Mouse (Mus musculus) left cerebral cortex, adult 11 months (tissue): ENCODE data around the gene Serpine2.

Experiments used
- DNase-seq: peaks from one replicate; pipeline ENCODE4 v3.0.0; 2022; ENCODE audit warnings: low spot score

The Serpine2 gene

GRCm38 (mm10) chr1:79815446-79815845 lies 45.5 kb downstream of the Serpine2 start:
- no peak for DNase-seq

GRCm38 (mm10) chr1:79809447-79809846 lies 51.5 kb downstream of the Serpine2 start:
- DNase-seq = no peak

GRCm38 (mm10) chr1:79806865-79807264 lies 54.1 kb downstream of the Serpine2 start:
- no peak for DNase-seq

- no peak for DNase-seq
Measured at GRCm38 (mm10) chr1:79803614-79804013, 57.4 kb downstream of the Serpine2 start.

- no peak for DNase-seq
Measured at GRCm38 (mm10) chr1:79802858-79803427, 58.0 kb downstream of the Serpine2 start.

GRCm38 (mm10) chr1:79797084-79797483 lies 63.9 kb downstream of the Serpine2 start:
- DNase-seq = no peak

- DNase-seq = no peak
Measured at GRCm38 (mm10) chr1:79786267-79786927, 74.6 kb downstream of the Serpine2 start.

- no peak for DNase-seq
Measured at GRCm38 (mm10) chr1:79782433-79782832, 78.5 kb downstream of the Serpine2 start.

GRCm38 (mm10) chr1:79778011-79778410 lies 83.0 kb downstream of the Serpine2 start:
- DNase-seq = no peak

GRCm38 (mm10) chr1:79775927-79776458 lies 85.0 kb downstream of the Serpine2 start, which contains the start of the genes Mrpl44 and Wdfy1:
TSS of gene Mrpl44 (plus strand) at chr1:79776018.
TSS of gene Wdfy1 (minus strand) at chr1:79776143.
- DNase-seq = peak; percentile 95

GRCm38 (mm10) chr1:79774164-79774780 lies 86.7 kb downstream of the Serpine2 start:
- DNase-seq = no peak

- no peak for DNase-seq
Measured at GRCm38 (mm10) chr1:79768231-79768630, 92.7 kb downstream of the Serpine2 start.

- no peak for DNase-seq
Measured at GRCm38 (mm10) chr1:79764483-79764882, 96.5 kb downstream of the Serpine2 start.

- no peak for DNase-seq
Measured at GRCm38 (mm10) chr1:79764031-79764430, 96.9 kb downstream of the Serpine2 start.

GRCm38 (mm10) chr1:79762282-79763250 lies 98.4 kb downstream of the Serpine2 start:
- no peak for DNase-seq

- DNase-seq = no peak
Measured at GRCm38 (mm10) chr1:79761917-79762271, 99.1 kb downstream of the Serpine2 start.

GRCm38 (mm10) chr1:79761106-79761916 lies 99.7 kb downstream of the Serpine2 start:
- DNase-seq = peak; percentile 77

- DNase-seq = no peak
Measured at GRCm38 (mm10) chr1:79760656-79761055, 100.3 kb downstream of the Serpine2 start.

- no peak for DNase-seq
Measured at GRCm38 (mm10) chr1:79759436-79759972, 101.5 kb downstream of the Serpine2 start.

GRCm38 (mm10) chr1:79759006-79759405 lies 102.0 kb downstream of the Serpine2 start:
- no peak for DNase-seq

GRCm38 (mm10) chr1:79757597-79757996 lies 103.4 kb downstream of the Serpine2 start:
- DNase-seq = no peak
